Mouse (Mus musculus) left cerebral cortex, postnatal 25 days (tissue): ENCODE results near the gene Ccdc65. TPM values are rescaled to one million over a fixed set of nuclear protein-coding genes. Genes with fewer than 3 reads are reported as not detected.

Source experiments
- DNase-seq, 2 experiments: peaks; one replicate each; pipeline ENCODE4 v3.0.0; 2022; ENCODE audit warnings: low spot score in 2 of 2, mixed read lengths in 1 of 2
- intact Hi-C: fragments of 180-260 bp; cut with DNase I; formaldehyde crosslinking; loops from one replicate; pipeline ENCODE4 v1.15.1; 2025
- total RNA-seq, 2 experiments: library from RNA; stranded (reverse); gene quantifications; 2 replicates each; pipeline ENCODE4 v1.2.3; 2021

The Ccdc65 gene
- total RNA-seq, 2 experiments from 2014 or later = 9.8 to 11.4 TPM

DNA sequence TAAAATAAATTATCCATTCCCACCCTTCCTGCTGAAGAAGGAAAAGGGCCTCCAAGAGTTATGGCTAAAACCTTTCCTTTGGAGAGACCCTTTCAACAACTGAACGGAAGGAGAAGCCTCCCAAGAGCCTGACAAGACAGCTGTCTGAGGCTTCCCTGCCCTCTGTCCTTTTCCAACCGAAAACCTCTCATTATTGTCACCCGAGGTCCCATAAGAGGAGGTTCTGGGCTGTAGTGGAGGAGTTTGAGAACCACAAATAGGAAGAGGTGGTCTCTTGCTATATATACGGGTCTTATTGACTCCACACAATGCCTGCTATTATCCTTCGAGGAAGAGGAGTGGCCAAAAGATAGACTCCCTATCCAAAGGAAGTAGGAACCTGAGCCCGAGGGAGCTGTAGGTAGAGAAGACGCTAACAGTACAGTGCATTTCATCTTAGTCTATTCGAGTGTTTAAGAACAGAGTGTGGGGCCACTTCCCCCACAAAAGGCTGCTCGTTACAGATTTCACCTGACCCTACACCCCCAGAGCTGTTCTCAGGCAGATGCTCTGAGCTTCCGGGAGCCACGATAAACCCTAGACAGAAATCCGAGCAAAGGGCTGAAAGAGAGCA is 63.9 kb downstream of the Ccdc65 start:
- DNase-seq = no peak
- intact Hi-C loops = no loop called here

DNA sequence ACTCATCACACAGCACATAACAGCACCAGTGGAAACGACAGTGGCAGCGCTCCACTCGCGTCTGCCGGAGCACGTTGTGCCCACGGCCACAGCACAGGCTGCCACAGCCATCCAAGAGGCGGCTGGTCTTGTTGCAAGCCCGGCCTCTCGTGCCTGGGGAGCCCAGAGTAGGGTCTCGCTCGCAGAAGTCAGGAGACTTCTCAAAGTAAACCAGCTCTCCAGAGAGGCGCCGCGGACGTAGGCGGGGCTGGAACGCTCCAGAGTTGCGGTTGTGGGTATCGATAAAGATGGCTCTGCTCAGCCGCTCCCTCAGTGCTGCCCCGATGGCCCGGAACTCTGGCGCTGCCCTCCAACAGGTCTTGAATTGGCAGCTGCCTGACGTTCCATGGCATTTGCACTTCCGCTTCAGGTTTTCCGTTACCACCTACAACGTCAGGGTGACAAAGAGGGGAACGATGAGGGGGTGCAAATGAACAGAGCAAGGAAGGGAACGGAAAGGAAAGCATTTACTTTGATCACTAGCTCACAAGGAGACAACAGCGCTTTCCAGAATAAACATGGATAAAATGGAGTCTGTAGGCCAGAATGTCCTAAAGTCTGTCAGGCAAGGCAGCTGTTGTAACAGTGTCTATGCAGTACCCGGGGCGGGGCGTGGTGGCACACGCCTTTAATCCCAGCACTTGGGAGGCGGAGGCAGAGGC is 64.7 kb downstream of the Ccdc65 start:
- intact Hi-C loops = no loop called here
- no peak for DNase-seq

Other genes starting within 250 kb of the Ccdc65 start
- gene OR5BS1P, start 238.3 kb upstream of the Ccdc65 start, total RNA-seq = not detected
- gene Lalba, start 225.5 kb upstream of the Ccdc65 start, total RNA-seq = not detected
- not detected for gene Olfr279, start 215.8 kb upstream of the Ccdc65 start, total RNA-seq
- gene Kansl2, start 173.9 kb upstream of the Ccdc65 start, total RNA-seq = 10 to 100 TPM; 58.1 to 62.6 TPM
- gene Ccnt1, start 137.3 kb upstream of the Ccdc65 start, total RNA-seq = 10 to 100 TPM; 45.5 to 45.9 TPM
- not detected for gene 4930415O20Rik, start 137.2 kb upstream of the Ccdc65 start, total RNA-seq
- gene Adcy6, start 98.1 kb upstream of the Ccdc65 start, total RNA-seq = 10 to 100 TPM; 51.7 to 53.7 TPM
- gene Cacnb3, start 77.4 kb upstream of the Ccdc65 start, total RNA-seq = 100 to 1,000 TPM; 277 to 286 TPM
- 10 to 100 TPM; 69.4 to 75.8 TPM for gene Ddx23, start 45.3 kb upstream of the Ccdc65 start, total RNA-seq
- 10 to 100 TPM; 31.8 to 36.8 TPM for gene Rnd1, start 30.7 kb upstream of the Ccdc65 start, total RNA-seq
- gene Fkbp11, start 20.0 kb downstream of the Ccdc65 start, total RNA-seq = 1 to 10 TPM; 1.4 to 2.3 TPM
- 100 to 1,000 TPM; 767 to 776 TPM for gene Arf3, start 55.0 kb downstream of the Ccdc65 start, total RNA-seq
- under 1 TPM; 0.37 to 0.62 TPM for gene Wnt10b, start 69.9 kb downstream of the Ccdc65 start, total RNA-seq
- gene Wnt1, start 81.7 kb downstream of the Ccdc65 start, total RNA-seq = not detected
- 100 to 1,000 TPM; 829 to 842 TPM for gene Ddn, start 101.3 kb downstream of the Ccdc65 start, total RNA-seq
- 10 to 100 TPM; 44.1 to 55.6 TPM for gene Prkag1, start 123.3 kb downstream of the Ccdc65 start, total RNA-seq
- 10 to 100 TPM; 78.0 to 80.2 TPM for gene Kmt2d, start 163.0 kb downstream of the Ccdc65 start, total RNA-seq
- gene Rhebl1, start 186.3 kb downstream of the Ccdc65 start, total RNA-seq = 10 to 100 TPM in 1 of 2 experiments, 1 to 10 TPM in 1; 8.2 to 11.6 TPM
- under 1 TPM; 0.37 to 0.41 TPM for gene Dhh, start 190.3 kb downstream of the Ccdc65 start, total RNA-seq
- 10 to 100 TPM; 13.8 to 18.4 TPM for gene Lmbr1l, start 210.0 kb downstream of the Ccdc65 start, total RNA-seq
- 100 to 1,000 TPM; 541 to 580 TPM for gene Tuba1b, start 226.4 kb downstream of the Ccdc65 start, total RNA-seq
- not detected for gene Gm49450, start 245.3 kb downstream of the Ccdc65 start, total RNA-seq
- gene Tuba1a, start 245.5 kb downstream of the Ccdc65 start, total RNA-seq = 1,000 to 10,000 TPM; 1,095 to 1,137 TPM